Mouse (Mus musculus): Measurements from ENCODE around the gene Kidins220. TPM values are rescaled to one million over a fixed set of nuclear protein-coding genes. Genes with fewer than 3 reads are reported as not detected.
A peak's percentile ranks its signal among the peaks of the same experiment; 100 is the strongest.

The Kidins220 gene
- total and polyA plus RNA-seq, 2 experiments from 2014 or later, result 79.6 to 199 TPM

DNA sequence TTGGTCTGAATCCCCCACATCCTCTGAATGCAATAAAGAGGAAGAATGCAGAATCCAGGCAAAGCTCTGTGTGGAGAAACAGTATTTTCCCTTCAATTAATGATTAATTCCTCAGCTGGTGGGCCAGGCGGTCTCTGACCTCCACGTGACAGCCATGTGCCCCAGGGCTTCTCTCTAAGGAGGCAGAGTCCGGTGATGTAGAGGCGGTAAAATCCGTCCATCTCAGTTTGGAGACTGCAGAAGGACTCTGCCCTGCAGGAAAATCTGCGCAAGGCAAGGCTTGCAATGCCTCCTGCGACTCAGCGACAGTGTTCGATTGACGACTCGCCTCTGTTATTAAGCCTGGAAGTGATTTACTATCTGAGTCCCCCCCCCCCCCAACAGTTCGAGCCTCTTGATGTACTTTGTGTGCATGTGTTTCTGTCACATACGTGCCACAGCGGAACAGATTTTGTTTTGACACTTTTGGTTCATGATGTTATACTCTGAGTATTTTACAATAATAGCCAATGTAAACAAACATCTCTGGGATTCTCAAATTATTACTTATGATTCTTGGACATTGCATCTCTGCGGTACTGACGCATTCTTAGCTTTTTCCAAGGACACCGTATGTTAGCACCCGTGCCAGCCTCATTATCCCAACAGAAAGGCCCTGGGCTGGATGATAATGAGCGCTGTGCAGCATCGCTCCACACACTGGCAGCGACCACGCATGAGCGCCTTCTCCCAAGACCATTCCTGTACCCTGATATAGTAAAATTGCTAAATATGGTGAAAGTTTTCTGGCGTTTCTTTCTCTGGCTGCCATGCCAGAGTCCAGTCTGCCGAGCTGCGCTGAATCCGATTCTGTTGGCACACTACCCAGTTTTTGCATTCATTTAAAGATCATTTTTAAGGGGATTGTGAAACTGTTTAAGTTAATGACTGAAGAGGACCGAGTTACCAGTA is 122.8 kb downstream of the Kidins220 start:
- peak overlapping the region; percentile 52 for H3K4me3 ChIP-seq (ENCODE audit: low read length)
- peak; percentile 60 for DNase-seq (ENCODE audit: low spot score)
- peak; percentile 5; the same call in 1 of the 2 replicates for TF ChIP-seq CTCF (IDR thresholded peaks at IDR 0.05; ENCODE audit: low read depth)
- H3K9ac ChIP-seq (replicated peaks; ENCODE audit: low read length), result peak overlapping the region; percentile 68
- peaks cover 16% of the 10 kb centered on the region for H3K4me1 ChIP-seq (ENCODE audit: insufficient read depth, low read length)
- H3K9me3 ChIP-seq (ENCODE audit: low read length), result no peaks in the 10 kb centered on the region
- peak overlapping the region; percentile 91 for H3K27ac ChIP-seq
- peak overlapping the region; percentile 95 for H3K4me2 ChIP-seq (ENCODE audit: low read depth, low read length)
- WGBS, result 5% methylated on average over 28 of the region's 28 CpGs
- H3K27me3 ChIP-seq (ENCODE audit: insufficient read depth, low read length), result no peaks in the 10 kb centered on the region
- no peaks in the 10 kb centered on the region for H3K36me3 ChIP-seq (ENCODE audit: insufficient read depth, low read length)
- no peak for ATAC-seq

DNA sequence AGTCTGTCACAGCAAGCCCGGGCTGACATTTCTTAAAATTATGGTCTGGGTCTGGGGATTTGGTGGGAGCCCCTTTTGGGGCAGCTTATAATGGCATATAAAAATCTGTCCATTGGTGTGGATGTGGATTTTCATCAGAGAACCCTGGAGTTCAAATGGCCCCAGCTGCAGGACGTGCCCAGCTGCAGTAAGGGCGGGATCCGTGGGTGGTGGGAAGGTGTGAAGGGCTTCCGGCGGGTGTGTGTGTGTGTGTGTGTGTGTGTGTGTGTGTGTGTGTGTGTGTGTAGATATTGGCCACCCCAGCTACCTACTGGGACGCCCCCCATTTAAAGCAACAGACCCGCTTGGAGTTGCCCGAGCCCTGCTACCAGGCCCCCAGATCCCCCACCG is 123.4 kb downstream of the Kidins220 start:
- H3K9ac ChIP-seq (replicated peaks; ENCODE audit: low read length), result peak overlapping the region; percentile 68
- peaks cover 11% of the 10 kb centered on the region for H3K4me1 ChIP-seq (ENCODE audit: insufficient read depth, low read length)
- H3K27me3 ChIP-seq (ENCODE audit: insufficient read depth, low read length), result no peaks in the 10 kb centered on the region
- H3K9me3 ChIP-seq (ENCODE audit: low read length), result no peaks in the 10 kb centered on the region
- peak overlapping the region; percentile 91 for H3K27ac ChIP-seq
- no peaks in the 10 kb centered on the region for H3K36me3 ChIP-seq (ENCODE audit: insufficient read depth, low read length)
- TF ChIP-seq CTCF (IDR thresholded peaks at IDR 0.05; ENCODE audit: low read depth), result no peak
- DNase-seq (ENCODE audit: low spot score), result no peak
- peak overlapping the region; percentile 95 for H3K4me2 ChIP-seq (ENCODE audit: low read depth, low read length)
- ATAC-seq, result no peak
- WGBS, result 2% methylated on average over 9 of the region's 10 CpGs
- peak overlapping the region; percentile 52 for H3K4me3 ChIP-seq (ENCODE audit: low read length)

DNA sequence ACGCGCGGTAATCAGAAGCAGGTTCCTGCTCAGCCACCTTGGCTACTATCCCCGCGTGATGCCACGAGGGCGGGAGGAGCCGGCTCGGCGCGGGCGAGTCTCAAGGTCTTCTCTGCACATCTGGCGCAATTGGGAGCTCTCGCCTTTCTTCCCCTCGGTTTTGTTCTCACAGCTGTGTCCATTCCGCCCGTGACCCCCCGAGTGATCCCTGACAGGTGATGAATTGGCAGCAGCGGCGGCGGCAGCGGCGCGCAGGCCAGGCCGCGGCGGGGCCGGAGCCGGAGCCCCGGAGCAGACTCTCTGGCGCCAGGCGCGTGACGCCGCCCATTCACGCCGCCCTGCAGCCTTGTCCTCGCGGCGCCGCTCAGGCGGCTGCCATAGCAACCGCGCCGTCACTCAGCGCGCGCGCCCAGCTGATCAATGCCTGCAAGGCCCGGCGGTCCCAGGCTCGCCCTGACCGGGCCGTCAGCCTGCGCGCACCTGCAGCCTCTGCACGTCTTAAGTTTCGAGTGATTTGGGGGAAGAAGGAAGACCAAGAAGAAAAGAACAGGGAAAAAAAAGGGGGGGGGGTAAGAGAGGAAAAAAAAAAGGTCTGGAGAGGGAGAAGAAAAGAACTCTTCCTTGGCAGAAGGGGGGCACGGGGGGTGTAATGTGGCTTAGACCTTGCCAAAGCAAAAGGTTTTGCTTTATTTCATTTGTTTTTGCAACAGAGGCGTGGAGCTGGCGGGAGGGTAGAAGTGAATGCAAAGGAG is 124.0 kb downstream of the Kidins220 start:
- peak; percentile 97 for DNase-seq (ENCODE audit: low spot score)
- peak; percentile 81 for ATAC-seq
- no peaks in the 10 kb centered on the region for H3K36me3 ChIP-seq (ENCODE audit: insufficient read depth, low read length)
- H3K4me1 ChIP-seq (ENCODE audit: insufficient read depth, low read length), result peaks cover 10% of the 10 kb centered on the region
- H3K4me2 ChIP-seq (ENCODE audit: low read depth, low read length), result peak overlapping the region; percentile 95
- TF ChIP-seq CTCF (IDR thresholded peaks at IDR 0.05; ENCODE audit: low read depth), result no peak
- H3K9ac ChIP-seq (replicated peaks; ENCODE audit: low read length), result peak overlapping the region; percentile 68
- H3K27ac ChIP-seq, result peak overlapping the region; percentile 91
- WGBS, result under 1% methylated on average over 61 of the region's 61 CpGs
- H3K27me3 ChIP-seq (ENCODE audit: insufficient read depth, low read length), result no peaks in the 10 kb centered on the region
- peak overlapping the region; percentile 52 for H3K4me3 ChIP-seq (ENCODE audit: low read length)
- H3K9me3 ChIP-seq (ENCODE audit: low read length), result no peaks in the 10 kb centered on the region

DNA sequence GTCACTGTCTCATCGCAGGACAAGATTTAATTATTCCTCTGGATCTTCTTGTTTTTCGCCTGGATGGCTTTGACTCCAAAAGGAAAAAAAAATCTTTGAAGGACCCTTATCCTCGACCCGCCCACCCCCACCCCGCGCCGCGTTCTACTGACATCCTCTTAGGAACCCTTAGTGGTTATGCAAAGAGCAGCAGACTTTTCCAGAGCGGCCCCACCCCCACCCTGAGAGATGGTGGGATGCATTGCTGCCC is 124.5 kb downstream of the Kidins220 start:
- H3K9ac ChIP-seq (replicated peaks; ENCODE audit: low read length), result peak overlapping the region; percentile 68
- H3K4me3 ChIP-seq (ENCODE audit: low read length), result peak overlapping the region; percentile 52
- no peak for TF ChIP-seq CTCF (IDR thresholded peaks at IDR 0.05; ENCODE audit: low read depth)
- peak overlapping the region; percentile 95 for H3K4me2 ChIP-seq (ENCODE audit: low read depth, low read length)
- H3K27me3 ChIP-seq (ENCODE audit: insufficient read depth, low read length), result no peaks in the 10 kb centered on the region
- H3K27ac ChIP-seq, result peak overlapping the region; percentile 91
- peak; percentile 71 for DNase-seq (ENCODE audit: low spot score)
- H3K4me1 ChIP-seq (ENCODE audit: insufficient read depth, low read length), result peaks cover 10% of the 10 kb centered on the region
- under 1% methylated on average over 9 of the region's 9 CpGs for WGBS
- H3K9me3 ChIP-seq (ENCODE audit: low read length), result no peaks in the 10 kb centered on the region
- ATAC-seq, result peak; percentile 19; the same call in 1 of the 2 replicates
- no peaks in the 10 kb centered on the region for H3K36me3 ChIP-seq (ENCODE audit: insufficient read depth, low read length)

DNA sequence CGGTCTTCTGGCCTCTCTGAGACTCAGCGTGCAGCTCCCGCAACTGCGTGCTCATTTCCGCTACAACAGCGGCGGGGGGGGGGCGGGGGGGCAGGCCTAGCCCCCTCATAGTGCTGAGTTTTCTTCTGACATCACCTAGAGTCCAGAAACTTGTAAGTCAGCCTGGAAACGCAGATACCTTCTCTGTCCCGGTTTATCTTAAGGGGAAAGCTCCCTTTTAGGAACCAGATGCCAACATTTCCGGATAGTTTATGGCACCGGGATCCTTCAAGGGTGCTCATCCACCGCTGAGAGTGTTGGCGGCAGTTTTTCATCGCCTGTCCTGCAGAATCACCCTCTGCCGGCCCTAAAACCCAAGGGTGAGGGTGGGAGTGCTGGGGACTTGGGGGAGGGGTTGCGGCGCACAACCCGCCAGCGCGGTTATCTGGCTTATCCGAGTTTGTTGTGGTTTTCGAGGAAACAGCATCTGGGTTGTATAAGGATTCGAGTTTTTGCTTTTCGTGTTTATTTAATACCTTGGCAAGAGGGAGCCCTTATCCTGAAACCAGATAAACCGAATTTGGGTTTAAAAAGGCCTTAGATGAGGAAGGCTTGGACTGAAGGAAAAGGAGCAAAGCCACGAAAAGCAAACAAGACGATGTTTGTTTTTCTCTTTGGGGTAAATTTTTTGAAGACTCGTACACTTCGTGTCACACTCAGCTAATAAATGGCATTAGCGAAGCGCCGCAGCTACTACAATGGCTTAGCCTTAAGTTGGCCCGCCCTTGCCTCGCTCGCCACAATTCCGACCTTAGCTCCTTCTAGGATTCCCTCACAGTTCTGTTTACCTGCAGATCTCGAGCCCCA is 125.1 kb downstream of the Kidins220 start:
- no peak for ATAC-seq
- peak; percentile 48 for DNase-seq (ENCODE audit: low spot score)
- Histone ChIP-seq H3K36me3 (ENCODE audit: insufficient read depth, low read length) (no peaks in the 10 kb centered on the region), H3K9me3 (ENCODE audit: low read length) (no peaks in the 10 kb centered on the region), H3K4me1 (ENCODE audit: insufficient read depth, low read length) (peaks cover 10% of the 10 kb centered on the region), H3K9ac (replicated peaks; ENCODE audit: low read length) (peak overlapping the region; percentile 68), H3K27me3 (ENCODE audit: insufficient read depth, low read length) (no peaks in the 10 kb centered on the region), H3K4me2 (ENCODE audit: low read depth, low read length) (peak overlapping the region; percentile 95), H3K27ac (peak overlapping the region; percentile 91), H3K4me3 (ENCODE audit: low read length) (peak overlapping the region; percentile 52)
- WGBS, result under 1% methylated on average over 38 of the region's 38 CpGs
- no peak for TF ChIP-seq CTCF (IDR thresholded peaks at IDR 0.05; ENCODE audit: low read depth)

All from hindbrain, postnatal 0 days (tissue).